Mouse (Mus musculus) cerebellum, postnatal 36 days (tissue): ENCODE measurements at regions not wholly inside any gene's neighbourhood (a gene's known extent, or its start where the extent isn't known, plus 50 kb on each side); places are given as distances from the start of the nearest gene placed in this dataset.

Source experiments
- DNase-seq, 2 experiments: peaks; one replicate each; pipeline ENCODE4 v3.0.0; 2021 to 2022; ENCODE audit warnings: mixed read lengths in 2 of 2

DNA sequence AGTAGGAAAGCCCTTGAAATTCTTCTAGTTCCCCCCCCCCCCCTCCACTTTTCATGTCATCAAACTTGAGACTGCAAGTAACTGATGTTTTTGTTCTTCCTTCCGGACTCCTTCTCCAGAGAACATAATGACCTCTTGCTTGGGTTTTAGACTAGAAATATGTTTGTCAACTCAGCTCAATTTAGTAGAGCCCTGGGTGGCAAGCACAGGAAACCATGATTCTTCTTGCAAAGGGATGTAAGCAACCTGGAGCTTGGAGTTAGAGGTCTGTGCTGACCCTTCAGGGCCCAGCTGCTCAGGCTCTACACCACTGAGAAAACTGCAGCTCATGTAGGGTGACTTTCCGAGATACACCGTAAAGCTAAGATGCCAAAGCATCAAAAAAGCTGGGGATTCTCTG lies 127.2 kb upstream of the Meis1 start:
- no peak for DNase-seq

GRCm38 (mm10) chr11:19151026-19151425 lies 132.2 kb upstream of the Meis1 start:
- DNase-seq = no peak

DNA sequence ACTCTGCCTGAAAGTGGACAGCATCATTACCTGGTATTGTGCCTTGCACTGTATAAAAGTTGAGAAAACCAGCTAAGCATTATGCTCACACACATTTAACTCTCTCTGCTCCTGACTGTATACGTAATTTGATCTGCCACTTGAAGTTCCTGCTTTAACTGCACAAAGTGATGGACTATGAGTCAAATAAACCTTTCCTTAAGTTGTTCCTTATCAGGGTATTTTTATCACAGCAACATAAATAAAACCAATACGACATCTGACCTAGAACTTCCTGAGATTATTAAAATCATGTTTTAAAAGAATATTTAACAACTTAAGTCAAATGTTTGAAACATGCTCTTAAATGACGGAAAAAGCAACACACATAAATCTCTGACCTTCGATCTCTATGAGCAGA lies 134.9 kb upstream of the Meis1 start:
- DNase-seq = no peak

DNA sequence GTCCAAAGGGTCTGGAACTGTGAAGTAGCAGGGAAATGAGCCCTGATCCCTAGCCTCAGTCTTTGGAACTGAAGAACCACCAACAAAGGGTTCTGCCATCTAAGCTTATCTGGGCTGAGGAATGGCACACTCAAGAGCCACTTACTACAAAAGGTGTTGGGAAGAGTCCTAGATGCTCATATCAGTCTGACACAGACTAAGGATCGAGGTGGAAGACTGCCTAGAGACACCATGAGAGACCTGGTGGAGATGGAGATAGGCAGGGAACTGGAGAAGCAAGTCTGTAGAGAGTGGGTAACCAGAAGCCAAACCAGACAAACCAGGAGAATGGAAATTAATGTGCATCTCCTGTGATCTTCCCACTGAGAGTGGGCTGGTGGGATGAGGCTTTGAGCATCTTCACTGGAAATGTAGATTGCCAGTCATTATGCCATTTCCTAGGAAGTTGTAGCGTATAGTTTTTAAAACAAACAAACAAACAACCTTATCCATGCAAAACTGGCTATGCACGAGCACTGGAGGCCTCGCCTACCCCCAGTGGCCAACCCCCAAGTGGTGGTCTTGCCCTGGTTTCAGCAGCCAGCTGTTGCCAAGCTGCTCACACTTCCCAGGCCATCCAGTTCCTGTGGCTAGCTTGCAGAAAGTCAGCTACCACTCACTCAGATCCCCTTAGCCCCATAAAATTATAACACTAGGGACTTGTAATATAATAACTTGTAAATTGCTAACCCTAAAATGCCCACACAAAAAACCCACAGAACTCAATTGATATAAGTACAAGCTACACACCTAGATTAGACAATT lies 136.2 kb upstream of the Meis1 start:
- DNase-seq = no peak

GRCm38 (mm10) chr11:19155617-19155983 lies 136.8 kb upstream of the Meis1 start:
- DNase-seq = no peak

- no peak for DNase-seq
Measured at GRCm38 (mm10) chr11:19160227-19160626, 141.4 kb upstream of the Meis1 start.

DNA sequence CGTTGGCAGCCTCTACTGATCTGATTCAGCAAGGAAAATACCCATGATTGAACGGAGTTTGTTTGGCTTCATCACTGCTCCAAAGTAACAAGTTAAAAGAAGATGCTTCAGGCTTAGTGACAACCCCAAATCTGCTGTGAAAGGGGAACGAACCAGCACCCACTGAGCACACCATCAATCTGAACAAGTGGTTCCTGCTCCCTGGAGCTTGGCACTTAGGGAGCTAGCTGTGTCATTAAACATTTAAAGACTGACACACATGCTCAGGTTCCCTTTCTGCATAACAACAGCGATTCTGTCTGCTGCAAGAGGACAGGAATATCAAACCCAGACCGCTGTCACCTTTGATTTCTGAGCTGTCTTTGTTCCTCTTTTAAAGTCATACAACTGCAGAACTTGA lies 141.9 kb upstream of the Meis1 start:
- DNase-seq = no peak

GRCm38 (mm10) chr11:19170938-19171337 lies 152.2 kb upstream of the Meis1 start:
- DNase-seq = no peak

GRCm38 (mm10) chr11:19174305-19175017 lies 155.7 kb upstream of the Meis1 start:
- DNase-seq = no peak

DNA sequence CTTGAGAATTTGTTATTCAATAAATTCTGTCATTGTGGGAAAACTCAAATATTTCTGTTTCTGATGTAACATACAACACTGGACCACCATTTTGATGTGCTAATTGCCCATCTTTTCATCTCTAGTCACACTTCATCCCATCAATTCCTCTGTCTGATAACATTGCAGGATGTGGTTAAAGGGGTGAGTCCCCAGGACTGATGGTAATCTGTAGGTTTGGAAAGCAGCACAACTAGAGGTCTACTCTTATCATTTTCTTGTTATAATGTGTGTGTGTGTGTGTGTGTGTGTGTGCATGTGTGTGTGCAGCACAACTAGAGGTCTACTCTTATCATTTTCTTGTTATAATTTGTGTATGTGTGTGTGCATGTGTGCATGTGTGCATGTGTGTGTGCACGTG lies 160.5 kb upstream of the Meis1 start:
- DNase-seq = no peak

GRCm38 (mm10) chr11:19189778-19190177 lies 171.0 kb upstream of the Meis1 start:
- DNase-seq = no peak

DNA sequence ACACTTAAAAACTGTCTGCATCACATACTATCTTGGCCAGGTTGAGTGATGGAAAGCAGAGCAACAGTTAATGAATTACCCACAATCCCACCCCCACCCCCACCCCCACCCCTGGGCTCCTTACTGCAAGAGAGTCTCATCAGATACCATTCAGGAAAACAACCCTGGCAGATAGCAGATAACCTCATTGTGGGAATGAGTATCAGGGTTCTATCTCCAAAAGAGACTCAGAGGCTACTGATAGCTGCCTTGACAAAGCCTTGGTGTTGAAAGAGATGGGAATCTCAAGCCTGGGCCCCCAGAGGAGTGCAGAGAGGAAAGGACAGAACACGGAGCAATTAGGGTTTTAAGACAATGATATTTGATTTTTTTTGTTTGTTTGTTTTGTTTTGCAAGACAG lies 175.7 kb upstream of the Meis1 start:
- no peak for DNase-seq

DNA sequence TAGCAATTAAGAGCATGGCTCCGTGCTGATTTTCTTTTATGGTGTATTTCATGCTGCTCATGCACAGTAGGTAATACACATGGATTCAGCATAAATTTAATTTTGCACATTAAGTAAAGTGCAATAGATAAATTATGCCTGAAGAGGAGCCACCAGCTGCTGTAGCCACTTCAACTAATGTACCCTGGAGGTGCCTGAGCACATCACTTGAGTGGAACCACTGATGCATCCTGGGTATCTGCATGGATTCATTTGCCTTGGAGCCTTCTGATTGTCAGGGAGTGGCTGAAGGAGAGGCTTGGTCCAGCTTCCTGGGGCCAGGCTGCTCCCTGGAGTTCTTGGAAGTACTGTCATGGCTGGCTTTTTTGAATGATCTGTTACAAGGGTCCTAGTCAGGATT lies 179.0 kb upstream of the Meis1 start:
- no peak for DNase-seq

DNA sequence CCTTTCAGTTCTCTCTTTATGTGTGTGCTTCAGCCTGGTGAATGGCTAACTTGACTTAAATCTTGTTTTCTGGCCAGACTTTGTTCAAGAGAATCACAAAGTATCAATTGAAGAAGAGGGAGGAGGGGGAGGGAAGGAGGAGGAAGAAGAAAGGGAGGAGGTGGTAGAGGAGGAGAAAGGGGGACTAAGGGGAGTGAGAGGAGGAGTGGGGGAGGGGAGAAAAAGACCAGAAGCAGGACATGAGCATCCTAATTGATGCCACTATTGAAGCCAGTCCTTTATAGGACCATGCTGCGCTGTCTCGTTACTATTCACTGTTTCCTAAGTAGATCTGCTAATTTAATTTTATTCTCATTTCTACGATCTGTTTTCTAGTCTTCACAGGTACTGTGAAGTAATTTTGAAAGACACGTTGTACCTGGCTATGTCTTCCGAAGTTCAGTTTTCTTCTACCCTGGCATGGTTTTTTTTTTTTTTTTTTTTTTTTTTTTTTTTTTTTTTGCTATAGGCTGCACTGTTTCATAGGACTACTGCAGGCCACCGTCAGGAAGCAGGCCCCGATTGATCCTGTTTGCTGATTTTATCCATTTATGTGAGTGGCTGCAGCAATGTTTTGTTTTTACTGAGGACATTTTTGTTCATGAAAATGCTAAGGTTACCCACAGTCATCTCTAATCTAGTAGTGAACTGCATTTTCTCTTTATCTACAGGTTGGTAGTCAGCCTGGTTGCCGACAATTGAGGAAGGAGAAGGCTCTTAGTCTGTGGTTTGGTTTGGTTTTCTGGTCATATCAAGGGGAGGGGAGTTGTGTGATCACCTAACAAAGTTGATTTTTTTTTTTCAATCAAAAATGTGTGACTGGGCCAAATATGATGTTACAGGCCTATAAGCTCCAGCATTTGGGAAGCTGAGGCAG lies 184.1 kb upstream of the Meis1 start:
- no peak for DNase-seq

DNA sequence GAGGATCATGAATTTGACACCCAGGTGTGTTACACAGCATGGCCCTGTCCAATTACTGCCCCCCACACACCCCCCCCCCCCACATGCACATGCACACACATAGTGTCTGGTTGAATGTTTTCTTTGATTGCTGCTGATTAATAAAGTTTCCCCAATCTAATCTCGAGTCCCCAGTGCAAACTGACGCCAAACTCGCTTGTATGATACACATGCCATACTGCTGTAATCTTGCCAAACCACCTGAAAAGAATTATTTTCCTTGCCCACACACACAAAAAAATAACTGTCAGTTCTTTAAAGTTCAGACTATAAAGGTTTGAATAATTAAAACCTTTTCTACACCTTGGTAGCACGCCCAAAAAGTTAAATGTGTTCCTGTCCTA lies 184.7 kb upstream of the Meis1 start:
- no peak for DNase-seq

DNA sequence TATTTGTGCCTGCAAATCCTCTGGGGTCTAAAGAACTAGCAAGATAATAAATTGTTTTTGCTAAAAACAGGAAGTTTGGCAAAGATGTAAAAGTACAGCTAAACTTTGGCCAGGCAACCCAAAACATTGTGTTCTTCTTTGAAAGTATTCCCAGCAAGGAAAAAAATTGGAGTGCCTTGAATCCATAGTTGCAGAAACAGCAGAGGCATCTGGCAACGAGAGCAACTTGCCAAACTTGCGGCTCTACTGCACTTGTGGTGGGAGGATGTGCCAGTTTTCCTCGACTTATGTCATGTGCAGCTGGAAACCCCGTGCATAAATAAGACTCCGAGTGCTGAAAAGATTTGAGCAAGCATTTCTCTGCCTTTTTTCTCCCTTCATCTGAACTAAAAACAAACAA lies 185.2 kb upstream of the Meis1 start:
- peak in 1 of 2 experiments; percentile 8 for DNase-seq

DNA sequence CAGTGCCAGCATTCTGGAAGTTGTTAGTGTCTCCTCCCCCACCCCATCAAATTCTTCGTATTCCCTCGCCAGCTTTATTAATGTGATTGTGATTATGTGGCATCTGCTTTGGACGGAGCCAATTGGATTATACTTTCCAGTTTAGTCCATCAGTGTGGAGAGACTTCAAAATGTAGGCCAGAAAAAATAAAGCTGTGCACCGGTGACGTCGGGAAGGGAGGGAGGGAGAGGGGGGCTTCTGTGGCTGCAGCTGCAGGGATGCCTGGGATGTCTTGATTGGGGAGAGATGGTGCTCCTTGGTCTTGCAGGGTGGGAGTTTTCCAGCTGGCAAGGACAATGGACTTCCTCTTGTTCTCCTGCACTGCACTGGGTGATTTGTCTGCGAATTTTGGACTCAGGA lies 185.7 kb upstream of the Meis1 start:
- DNase-seq = no peak

- DNase-seq = no peak
Measured at GRCm38 (mm10) chr11:19205174-19205573, 186.4 kb upstream of the Meis1 start.

GRCm38 (mm10) chr11:19219476-19219875 lies 200.7 kb upstream of the Meis1 start:
- DNase-seq = no peak

GRCm38 (mm10) chr11:19221442-19221841 lies 202.7 kb upstream of the Meis1 start:
- DNase-seq = no peak

GRCm38 (mm10) chr11:19226756-19227155 lies 208.0 kb upstream of the Meis1 start:
- DNase-seq = no peak

DNA sequence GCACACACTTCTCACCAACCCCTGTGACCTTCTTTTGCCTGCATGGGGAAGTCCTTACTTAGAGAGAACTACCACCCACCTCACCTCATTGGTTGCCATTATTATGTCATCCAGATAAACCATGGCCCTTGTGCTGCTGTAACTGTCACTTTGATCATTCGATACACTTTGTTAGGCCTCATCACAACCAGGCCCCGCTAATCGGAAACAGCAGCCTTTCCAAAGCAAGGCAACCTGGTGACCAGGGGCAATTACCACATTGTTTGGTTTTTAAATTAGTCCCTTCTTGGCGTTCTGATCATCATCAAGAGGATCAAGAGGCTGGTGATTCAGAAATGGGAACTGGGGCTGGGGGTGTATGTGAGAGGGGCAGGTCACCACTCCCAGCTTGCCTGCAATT lies 208.9 kb upstream of the Meis1 start:
- no peak for DNase-seq

GRCm38 (mm10) chr11:19246390-19247114 lies 227.8 kb upstream of the Meis1 start:
- DNase-seq = no peak
